ENCODE assay signal across 12 mouse cellular contexts in genomic region chr11:88686061-88686460, GRCm38 (mm10). TPM values are rescaled to one million over a fixed set of nuclear protein-coding genes. Genes with fewer than 3 reads are reported as not detected.
A peak's percentile ranks its signal among the peaks of the same experiment; 100 is the strongest.
DNase-seq lines count a peak whose midpoint lies in the region; ATAC-seq and TF ChIP-seq lines count a peak whose summit lies in the region.
"Had no signal": no experiment of that assay in that cellular context is flagged by ENCODE, and none has a peak within 500 bp of the region (broad histone marks: within the 10 kb centered on the region; RNA-seq: fewer than 3 reads in every experiment).

No protein-coding gene starts in this region.

- DNase-seq in hindbrain, embryonic 11.5 days (ENCODE audit: low spot score): no peak
- DNase-seq in ES-E14 (ENCODE audit: low read depth, low spot score): no peak
- DNase-seq in kidney, adult 9 months: peak; percentile 39
- DNase-seq in c-Kit-positive CD71-positive TER-119-positive erythroid progenitor cells, embryonic 14.5 days (ENCODE audit: low spot score): no peak
- no peak for DNase-seq in spleen, adult 18-20 months
- DNase-seq in ovary, postnatal 14 days (ENCODE audit: low spot score): no peak
- DNase-seq: cerebellum, adult 11-12 months; heart, postnatal 4 days had no signal

- H3K4me3 ChIP-seq in hindbrain, embryonic 13.5 days: no peak overlapping the region
- no peak overlapping the region for H3K4me3 ChIP-seq in hindbrain, embryonic 11.5 days (ENCODE audit: low read depth, low read length)
- H3K4me3 ChIP-seq in ES-E14 (ENCODE audit: insufficient read depth in 1 of 2, low read depth in 1 of 2, low read length in 2 of 2, poor library complexity in 1 of 2, severe bottlenecking in 1 of 2): no peak overlapping the region
- H3K4me3 ChIP-seq in neural tube, embryonic 14.5 days (ENCODE audit: low read depth, low read length): no peak overlapping the region
- H3K4me3 ChIP-seq: erythroblast, embryonic 14.5 days; liver, embryonic 15.5 days had no signal

- no peak for ATAC-seq in hindbrain, embryonic 13.5 days (ENCODE audit: low FRiP score)
- no peak for ATAC-seq in hindbrain, embryonic 11.5 days (ENCODE audit: low FRiP score)
- no peak for ATAC-seq in neural tube, embryonic 14.5 days (ENCODE audit: low read depth)

- H3K9ac ChIP-seq in hindbrain, embryonic 13.5 days: peak overlapping the region; percentile 24; the same call in 1 of the 2 replicates
- H3K9ac ChIP-seq in hindbrain, embryonic 11.5 days (ENCODE audit: low read depth, low read length): no peak overlapping the region
- H3K9ac ChIP-seq in ES-E14 (ENCODE audit: insufficient read depth, low read depth, low read length, poor library complexity, severe bottlenecking): no peak overlapping the region
- H3K9ac ChIP-seq in neural tube, embryonic 14.5 days (replicated peaks; ENCODE audit: low read depth, low read length): no peak overlapping the region
- H3K9ac ChIP-seq: liver, embryonic 15.5 days had no signal

- H3K36me3 ChIP-seq in hindbrain, embryonic 13.5 days: peaks cover 33% of the 10 kb centered on the region
- H3K36me3 ChIP-seq in hindbrain, embryonic 11.5 days (ENCODE audit: control insufficient read depth, insufficient read depth, low read length): no peaks in the 10 kb centered on the region
- H3K36me3 ChIP-seq in ES-E14 (ENCODE audit: control insufficient read depth, insufficient read depth, low read length, poor library complexity, severe bottlenecking): peaks cover 50% of the 10 kb centered on the region
- H3K36me3 ChIP-seq in neural tube, embryonic 14.5 days (ENCODE audit: control insufficient read depth, insufficient read depth, low read length): no peaks in the 10 kb centered on the region

- H3K9me3 ChIP-seq in hindbrain, embryonic 13.5 days: no peaks in the 10 kb centered on the region
- no peaks in the 10 kb centered on the region for H3K9me3 ChIP-seq in hindbrain, embryonic 11.5 days (ENCODE audit: control insufficient read depth, low read length)
- peaks cover 3% of the 10 kb centered on the region; the same call in 1 of the 2 replicates for H3K9me3 ChIP-seq in ES-E14 (ENCODE audit: control insufficient read depth, insufficient read depth, low read depth, low read length)
- no peaks in the 10 kb centered on the region for H3K9me3 ChIP-seq in neural tube, embryonic 14.5 days (ENCODE audit: control insufficient read depth, low read length)
- H3K9me3 ChIP-seq: liver, embryonic 15.5 days had no signal

- peaks cover 94% of the 10 kb centered on the region for H3K4me1 ChIP-seq in hindbrain, embryonic 13.5 days (replicated peaks)
- peaks cover 21% of the 10 kb centered on the region for H3K4me1 ChIP-seq in hindbrain, embryonic 11.5 days (replicated peaks; ENCODE audit: control insufficient read depth, insufficient read depth, low read length)
- peaks cover 0 to 14% of the 10 kb centered on the region in 2 experiments; a peak in 2 of 4 replicates for H3K4me1 ChIP-seq in ES-E14 (ENCODE audit: control insufficient read depth in 2 of 2, insufficient read depth in 2 of 2, low read length in 2 of 2, poor library complexity in 1 of 2)
- peaks cover 46% of the 10 kb centered on the region for H3K4me1 ChIP-seq in neural tube, embryonic 14.5 days (ENCODE audit: control insufficient read depth, insufficient read depth, low read length)

- H3K27ac ChIP-seq in hindbrain, embryonic 13.5 days: peak overlapping the region; percentile 64
- no peak overlapping the region for H3K27ac ChIP-seq in hindbrain, embryonic 11.5 days (ENCODE audit: low read depth, low read length)
- 0 out of 2 replicates have a peak overlapping the region, but pooled peaks have one; percentile 24 for H3K27ac ChIP-seq in ES-E14 (ENCODE audit: insufficient read depth, low read depth, low read length, poor library complexity, severe bottlenecking)
- H3K27ac ChIP-seq in neural tube, embryonic 14.5 days (ENCODE audit: low read depth, low read length): peak overlapping the region; percentile 44; the same call in 1 of the 2 replicates
- H3K27ac ChIP-seq: liver, embryonic 15.5 days had no signal

- no peaks in the 10 kb centered on the region for H3K27me3 ChIP-seq in hindbrain, embryonic 13.5 days
- H3K27me3 ChIP-seq in hindbrain, embryonic 11.5 days (ENCODE audit: control insufficient read depth, insufficient read depth, low read length): no peaks in the 10 kb centered on the region
- no peaks in the 10 kb centered on the region for H3K27me3 ChIP-seq in neural tube, embryonic 14.5 days (ENCODE audit: control insufficient read depth, insufficient read depth, low read length)
- H3K27me3 ChIP-seq: liver, embryonic 15.5 days had no signal

- WGBS in hindbrain, embryonic 13.5 days: 77% methylated on average over 7 of the region's 7 CpGs
- WGBS in hindbrain, embryonic 11.5 days: 76% methylated on average over 7 of the region's 7 CpGs
- WGBS in neural tube, embryonic 14.5 days: 31% methylated on average over 7 of the region's 7 CpGs

- in situ Hi-C loops in ES-E14 (cut with MboI; ENCODE audit: low sequenced_read_pairs in 2 of 2, unreplicated experiment in 2 of 2): no loop called here

- H3K4me2 ChIP-seq in hindbrain, embryonic 13.5 days: no peak overlapping the region
- H3K4me2 ChIP-seq in hindbrain, embryonic 11.5 days (replicated peaks; ENCODE audit: low read depth, low read length): no peak overlapping the region
- H3K4me2 ChIP-seq in neural tube, embryonic 14.5 days (ENCODE audit: low read depth, low read length): no peak overlapping the region
- H3K4me2 ChIP-seq: liver, embryonic 15.5 days had no signal

TF ChIP-seq in ES-E14, 5 proteins besides CTCF, POLR2A, EP300 and RAD21:
- TF ChIP-seq ZNF384 (IDR thresholded peaks at IDR 0.05; ENCODE audit: low read depth, low read length) (no peak), CHD2 (IDR thresholded peaks at IDR 0.05; ENCODE audit: low read depth, low read length) (no peak), ZC3H11A (IDR thresholded peaks at IDR 0.05; ENCODE audit: borderline replicate concordance, low read depth, low read length) (no peak), HCFC1 (IDR thresholded peaks at IDR 0.05; ENCODE audit: borderline replicate concordance, insufficient read depth, low read length) (no peak), MAFK (IDR thresholded peaks at IDR 0.05; ENCODE audit: insufficient read depth, low read depth, low read length) (no peak)

RNA-seq across cellular contexts. Expression of gene Msi2, which starts 32.3 kb away (rescaled TPM):
- 36.6 and 41.0 TPM in 2 replicates for polyA plus RNA-seq in hindbrain, embryonic 13.5 days (2015; fragmentation: Nextera tagmentation; extraction: Ambion mirVana)
- 26.7 and 40.1 TPM in 2 replicates for polyA plus RNA-seq in hindbrain, embryonic 11.5 days (2014; fragmentation: Nextera tagmentation; extraction: Ambion mirVana)
- total RNA-seq in ES-E14 (2012; rRNA removed): 66.4 and 94.8 TPM in 2 replicates
- polyA plus RNA-seq in neural tube, embryonic 14.5 days (2014; fragmentation: Nextera tagmentation; extraction: Ambion mirVana): 20.0 and 25.6 TPM in 2 replicates
